Mouse (Mus musculus) cortical plate, adult 2 months (tissue): Measurements from ENCODE around the gene Trim16.

Experiments
- CTCF ChIP-seq: fragments of 200-500 bp; IDR thresholded peaks from 2 replicates; pipeline ENCODE4 v1.5.1; 2011; ENCODE audit warnings: mild to moderate bottlenecking, control low read depth, low read length; ENCODE audit not compliant: insufficient read depth; ENCODE audit errors: extremely low read depth
- POLR2A ChIP-seq: fragments of 200-500 bp; IDR thresholded peaks from 2 replicates; pipeline ENCODE4 v1.6.1; 2011; ENCODE audit warnings: mild to moderate bottlenecking, low read length, control low read depth; ENCODE audit not compliant: insufficient read depth; ENCODE audit errors: extremely low read depth

- TF ChIP-seq CTCF, result no peak
- TF ChIP-seq POLR2A, result no peak
These were observed 57.4 kb downstream of the Trim16 start for GRCm38 (mm10) chr11:62877391-62877790.
